Comparison of ENCODE assay signal across 22 mouse cellular contexts in genomic region chr9:53378171-53378570, GRCm38 (mm10). TPM values are rescaled to one million over a fixed set of nuclear protein-coding genes. Genes with fewer than 3 reads are reported as not detected.
A peak's percentile ranks its signal among the peaks of the same experiment; 100 is the strongest.
DNase-seq lines count a peak whose midpoint lies in the region; ATAC-seq and TF ChIP-seq lines count a peak whose summit lies in the region.
"Had no signal": no experiment of that assay in that cellular context is flagged by ENCODE, and none has a peak within 500 bp of the region (broad histone marks: within the 10 kb centered on the region; RNA-seq: fewer than 3 reads in every experiment).

No protein-coding gene starts in this region.

- ATAC-seq in intestine, embryonic 15.5 days, result no peak
- ATAC-seq in intestine, postnatal 0 days, result no peak
- ATAC-seq: activated CD4-positive, CD25-positive, alpha-beta regulatory T cell, adult 4 months; CD4-positive, CD25-positive, alpha-beta regulatory T cell, adult 4 months; forebrain, embryonic 13.5 days; forebrain, embryonic 15.5 days; forebrain, postnatal 0 days; Patski had no signal

- intact Hi-C loops in left cerebral cortex, postnatal 14 days (cut with DNase I), result no loop called here

- no peak overlapping the region for H3K9ac ChIP-seq in intestine, embryonic 15.5 days
- H3K9ac ChIP-seq in intestine, postnatal 0 days (ENCODE audit: low read depth, low read length), result no peak overlapping the region
- H3K9ac ChIP-seq: embryonic facial prominence, embryonic 12.5 days; forebrain, embryonic 13.5 days; forebrain, embryonic 15.5 days; forebrain, postnatal 0 days had no signal

- no peaks in the 10 kb centered on the region for H3K36me3 ChIP-seq in intestine, embryonic 15.5 days
- H3K36me3 ChIP-seq in intestine, postnatal 0 days (ENCODE audit: control insufficient read depth, insufficient read depth), result peaks cover 9% of the 10 kb centered on the region; the same call in 1 of the 2 replicates
- H3K36me3 ChIP-seq in small intestine, adult 2 months (ENCODE audit: control insufficient read depth, insufficient read depth, low read length), result peaks cover 25% of the 10 kb centered on the region
- H3K36me3 ChIP-seq: embryonic facial prominence, embryonic 10.5 days; embryonic facial prominence, embryonic 12.5 days; forebrain, embryonic 15.5 days; G1E had no signal

- peaks cover 9% of the 10 kb centered on the region for H3K4me1 ChIP-seq in cerebellum, adult 2 months (ENCODE audit: control insufficient read depth, insufficient read depth, low read length)
- H3K4me1 ChIP-seq in intestine, embryonic 15.5 days (replicated peaks), result peaks cover 20% of the 10 kb centered on the region
- H3K4me1 ChIP-seq in intestine, postnatal 0 days (replicated peaks; ENCODE audit: control insufficient read depth, insufficient read depth, low read length), result 0 out of 2 replicates have a peak, but pooled peaks cover 9% of the 10 kb centered on the region
- peaks cover 24% of the 10 kb centered on the region; the same call in 1 of the 2 replicates for H3K4me1 ChIP-seq in small intestine, adult 2 months (ENCODE audit: control insufficient read depth, insufficient read depth, insufficient read length, low read length)
- H3K4me1 ChIP-seq: embryonic facial prominence, embryonic 10.5 days; embryonic facial prominence, embryonic 12.5 days; forebrain, embryonic 13.5 days; forebrain, embryonic 15.5 days had no signal

- no peak for TF ChIP-seq CTCF in cerebellum, adult 2 months (IDR thresholded peaks at IDR 0.05; ENCODE audit: borderline replicate concordance, insufficient read depth, low read depth, low read length)
- no peak for TF ChIP-seq CTCF in intestine, postnatal 0 days (IDR thresholded peaks at IDR 0.05; ENCODE audit: low read depth)
- TF ChIP-seq CTCF in small intestine, adult 2 months (IDR thresholded peaks at IDR 0.05; ENCODE audit: extremely low read depth, insufficient read length, insufficient replicate concordance, low read depth, low read length), result no peak

- no peak overlapping the region for H3K4me3 ChIP-seq in cerebellum, adult 2 months (replicated peaks; ENCODE audit: insufficient read depth, low read depth, low read length)
- H3K4me3 ChIP-seq in intestine, embryonic 15.5 days (replicated peaks), result no peak overlapping the region
- H3K4me3 ChIP-seq in intestine, postnatal 0 days (ENCODE audit: low read depth, low read length), result no peak overlapping the region
- H3K4me3 ChIP-seq in small intestine, adult 2 months (ENCODE audit: low read depth, low read length), result no peak overlapping the region
- H3K4me3 ChIP-seq: embryonic facial prominence, embryonic 10.5 days; embryonic facial prominence, embryonic 12.5 days; forebrain, embryonic 13.5 days; forebrain, embryonic 15.5 days had no signal

- no peak for TF ChIP-seq POLR2A in cerebellum, adult 2 months (IDR thresholded peaks at IDR 0.05; ENCODE audit: borderline replicate concordance, insufficient read depth, low read length)
- TF ChIP-seq POLR2A in small intestine, adult 2 months (IDR thresholded peaks at IDR 0.05; ENCODE audit: low read depth, low read length), result no peak

- DNase-seq in cerebellum, adult 2 months, result peak in 1 of 2 experiments; percentile 51
- DNase-seq in cerebellum, adult 9-10 months, result no peak
- no peak for DNase-seq in left cerebral cortex, postnatal 14 days (ENCODE audit: low spot score in 2 of 2)
- DNase-seq: adrenal gland, adult 8-10 months; adrenal gland, postnatal 14 days; B cell, adult 2 months; cerebellum, adult 11-12 months; cerebellum, adult 8-10 months; cerebellum, postnatal 25 days; forebrain, postnatal 0 days had no signal

- 0 out of 2 replicates have a peak overlapping the region, but pooled peaks have one; percentile 19 for H3K27ac ChIP-seq in cerebellum, adult 2 months (ENCODE audit: insufficient read depth, low read length)
- H3K27ac ChIP-seq in intestine, embryonic 15.5 days, result peak overlapping the region; percentile 4
- H3K27ac ChIP-seq in intestine, postnatal 0 days (ENCODE audit: low read depth, low read length), result no peak overlapping the region
- peak overlapping the region; percentile 84; the same call in 1 of the 2 replicates for H3K27ac ChIP-seq in small intestine, adult 2 months (ENCODE audit: insufficient read depth, low read depth, low read length)
- H3K27ac ChIP-seq: embryonic facial prominence, embryonic 10.5 days; embryonic facial prominence, embryonic 12.5 days; forebrain, embryonic 13.5 days; forebrain, embryonic 15.5 days had no signal

- H3K9me3 ChIP-seq in intestine, embryonic 15.5 days, result no peaks in the 10 kb centered on the region
- no peaks in the 10 kb centered on the region for H3K9me3 ChIP-seq in intestine, postnatal 0 days (ENCODE audit: control insufficient read depth)
- H3K9me3 ChIP-seq: embryonic facial prominence, embryonic 10.5 days; embryonic facial prominence, embryonic 12.5 days; forebrain, embryonic 13.5 days; forebrain, embryonic 15.5 days; G1E had no signal

- no peaks in the 10 kb centered on the region for H3K27me3 ChIP-seq in cerebellum, adult 2 months (ENCODE audit: control insufficient read depth, insufficient read depth, low read length)
- no peaks in the 10 kb centered on the region for H3K27me3 ChIP-seq in intestine, embryonic 15.5 days (replicated peaks)
- H3K27me3 ChIP-seq in intestine, postnatal 0 days (replicated peaks; ENCODE audit: control insufficient read depth, insufficient read depth, low read length), result no peaks in the 10 kb centered on the region
- no peaks in the 10 kb centered on the region for H3K27me3 ChIP-seq in small intestine, adult 2 months (ENCODE audit: control insufficient read depth, insufficient read depth, low read length)
- H3K27me3 ChIP-seq: CH12.LX; embryonic facial prominence, embryonic 12.5 days; forebrain, embryonic 13.5 days; forebrain, embryonic 15.5 days; Patski had no signal

- WGBS in cerebellum, adult 2 months, result 8% methylated on average over 3 of the region's 3 CpGs
- WGBS in intestine, embryonic 15.5 days, result 59% methylated on average over 3 of the region's 3 CpGs
- 72% methylated on average over 3 of the region's 3 CpGs for WGBS in intestine, postnatal 0 days
- 82% methylated on average over 3 of the region's 3 CpGs for WGBS in small intestine, adult 2 months

- no peak overlapping the region for H3K4me2 ChIP-seq in intestine, embryonic 15.5 days (replicated peaks)
- no peak overlapping the region for H3K4me2 ChIP-seq in intestine, postnatal 0 days (replicated peaks; ENCODE audit: low read depth)
- H3K4me2 ChIP-seq: embryonic facial prominence, embryonic 12.5 days; forebrain, embryonic 13.5 days; forebrain, embryonic 15.5 days had no signal

RNA-seq across cellular contexts. Expression of gene Kdelc2, which starts 5.7 kb away (rescaled TPM):
- polyA plus RNA-seq in cerebellum, adult 2 months (2012; rRNA removed), result 3.0 and 3.5 TPM in 2 replicates
- polyA plus RNA-seq in intestine, embryonic 15.5 days (2015; fragmentation: Nextera tagmentation; extraction: Ambion mirVana), result 28.2 and 33.1 TPM in 2 replicates
- polyA plus RNA-seq in intestine, postnatal 0 days (2015; fragmentation: Nextera tagmentation; extraction: Ambion mirVana), result 10.5 and 11.7 TPM in 2 replicates
- 1.5 and 2.6 TPM in 2 replicates for polyA plus RNA-seq in small intestine, adult 2 months (2012; rRNA removed)
- total RNA-seq in left cerebral cortex, postnatal 14 days (2021), result 1 to 10 TPM; 8.3 to 8.9 TPM
- total RNA-seq: CH12.LX had no signal
- polyA plus RNA-seq: G1E had no signal

RNA-seq across cellular contexts. Expression of gene 4930550C14Rik, which starts 24.0 kb away (rescaled TPM):
- 0.54 and 0.81 TPM in 2 replicates for polyA plus RNA-seq in cerebellum, adult 2 months (2012; rRNA removed)
- 0.71 and 0.87 TPM in 2 replicates for polyA plus RNA-seq in intestine, embryonic 15.5 days (2015; fragmentation: Nextera tagmentation; extraction: Ambion mirVana)
- polyA plus RNA-seq in intestine, postnatal 0 days (2015; fragmentation: Nextera tagmentation; extraction: Ambion mirVana), result 0.26 and 0.58 TPM in 2 replicates
- polyA plus RNA-seq in small intestine, adult 2 months (2012; rRNA removed), result not detected in 2 replicates
- total RNA-seq in left cerebral cortex, postnatal 14 days (2021), result under 1 TPM; 0.33 to 0.44 TPM
- total RNA-seq: G1E had no signal
- polyA plus RNA-seq: forebrain, embryonic 15.5 days; G1E had no signal
